In the genomic region with DNA sequence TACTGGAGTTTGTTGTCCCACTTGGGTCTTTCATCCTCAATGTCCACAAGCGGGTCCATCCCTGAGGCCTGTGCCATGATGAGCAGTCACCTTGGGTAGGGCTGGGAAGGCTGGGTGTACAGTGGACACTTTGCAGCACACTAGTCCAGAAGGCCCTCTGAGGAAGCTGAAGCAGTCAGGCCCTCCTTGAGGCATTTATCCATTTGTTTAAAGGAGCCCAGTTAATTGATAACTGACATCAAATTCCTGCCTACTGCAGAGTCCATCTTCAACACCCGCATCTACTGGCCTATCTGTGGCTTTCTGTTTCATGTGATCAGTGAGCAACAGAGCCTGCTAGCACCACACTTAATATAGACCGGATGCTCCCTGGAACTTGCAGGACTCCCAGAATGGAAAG, we compare ENCODE assay signal across 19 mouse cellular contexts. TPM values are rescaled to one million over a fixed set of nuclear protein-coding genes. Genes with fewer than 3 reads are reported as not detected.
"Had no signal": no experiment of that assay in that cellular context is flagged by ENCODE, and none has a peak within 500 bp of the region (broad histone marks: within the 10 kb centered on the region; RNA-seq: fewer than 3 reads in every experiment).

A gene (minus strand): TSS at position 171 of the 400 bp plus-strand sequence.

- H3K36me3 ChIP-seq: intestine, embryonic 15.5 days; limb, embryonic 12.5 days; liver, embryonic 13.5 days; lung, embryonic 15.5 days had no signal

- H3K4me1 ChIP-seq: limb, embryonic 12.5 days; lung, embryonic 15.5 days had no signal

- H3K27me3 ChIP-seq: intestine, embryonic 15.5 days; limb, embryonic 12.5 days; liver, embryonic 13.5 days; lung, embryonic 15.5 days had no signal

- H3K27ac ChIP-seq: intestine, embryonic 15.5 days; left cerebral cortex, adult 2 months; limb, embryonic 12.5 days; liver, embryonic 13.5 days; lung, embryonic 15.5 days; macrophage had no signal

- DNase-seq: liver; liver, embryonic 13.5 days; liver, postnatal 0 days; lung, postnatal 14 days; right cerebral cortex, adult 18-20 months; right cerebral cortex, postnatal 25 days; thymus, postnatal 36 days had no signal

- H3K4me3 ChIP-seq: intestine, embryonic 15.5 days; left cerebral cortex, adult 2 months; limb, embryonic 12.5 days; liver, embryonic 13.5 days; lung, embryonic 15.5 days; megakaryocyte, embryonic 14.5 days had no signal

RNA-seq across cellular contexts. Expression of the gene that starts here (rescaled TPM):
- total RNA-seq: layer of hippocampus, postnatal 25 days; left cerebral cortex, adult 2 months; left cerebral cortex, postnatal 36 days had no signal
- polyA plus RNA-seq: intestine, embryonic 15.5 days; limb, embryonic 12.5 days; liver, embryonic 13.5 days; liver, postnatal 0 days; lung, embryonic 15.5 days; macrophage; midbrain, embryonic 11.5 days; midbrain, embryonic 16.5 days; neural tube, embryonic 14.5 days; stomach, embryonic 16.5 days had no signal
